Mouse (Mus musculus) splenic B cell, adult 2 months (primary cell): ENCODE results near the gene Gm8050.
"Not testable (repeated sequence)": the region's sequence is repeated elsewhere in the genome, so short reads cannot be mapped to it uniquely, and the experiment has no call there.

Experiments
- DNase-seq: peaks from one replicate; pipeline ENCODE4 v3.0.0-alpha.2; 2011; ENCODE audit warnings: low read depth, low spot score
- H3K27me3 ChIP-seq: 2 replicates; pipeline ENCODE4 v1.6.1; 2012; ENCODE audit warnings: mild to moderate bottlenecking, low read length, moderate library complexity, mixed read lengths; ENCODE audit not compliant: control insufficient read depth, poor library complexity, insufficient read depth, severe bottlenecking
- H3K36me3 ChIP-seq: 2 replicates; pipeline ENCODE4 v1.6.1; 2012; ENCODE audit warnings: mild to moderate bottlenecking, low read length, moderate library complexity, mixed read lengths; ENCODE audit not compliant: control insufficient read depth, poor library complexity, insufficient read depth, severe bottlenecking

The Gm8050 gene

GRCm38 (mm10) chr14:6720151-6720550, at the start of gene Gm8050:
Gm8050 (minus strand) TSS chr14:6720251.
- DNase-seq, H3K27me3 ChIP-seq, H3K36me3 ChIP-seq: not testable (repeated sequence)

- DNase-seq, H3K27me3 ChIP-seq, H3K36me3 ChIP-seq: not testable (repeated sequence)
These were observed 37.1 kb upstream of the Gm8050 start for GRCm38 (mm10) chr14:6757231-6757536.

GRCm38 (mm10) chr14:6756384-6757230, 36.6 kb upstream of the Gm8050 start:
- H3K27me3 ChIP-seq, H3K36me3 ChIP-seq: not testable (repeated sequence)

GRCm38 (mm10) chr14:6742232-6742631, 22.2 kb upstream of the Gm8050 start, which contains the start of gene Gm3636:
Gm3636 (minus strand) TSS chr14:6742332.
- not testable (repeated sequence) for DNase-seq, H3K27me3 ChIP-seq, H3K36me3 ChIP-seq

More at GRCm38 (mm10) chr14:6756384-6757230, 36.6 kb upstream of the Gm8050 start:
- not testable (repeated sequence) for DNase-seq

GRCm38 (mm10) chr14:6684070-6684469, 36.0 kb downstream of the Gm8050 start, which contains the start of gene Gm10251:
Gm10251 (minus strand) TSS chr14:6684170.
- DNase-seq, H3K36me3 ChIP-seq, H3K27me3 ChIP-seq: not testable (repeated sequence)
